Mouse (Mus musculus) intestine, embryonic 14.5 days (tissue): ENCODE results near the gene Jmjd7. TPM values are rescaled to one million over a fixed set of nuclear protein-coding genes. Genes with fewer than 3 reads are reported as not detected.

Source experiments
- ATAC-seq: fragments of 200-750 bp; cut with Nextera tagmentation; replicated peaks from 2 replicates; pipeline ENCODE4 v1.8.0; 2017; ENCODE audit warnings: low read depth, moderate number of reproducible peaks, moderate TSS enrichment, moderate library complexity; ENCODE audit not compliant: low FRiP score, low TSS enrichment
- DNase-seq: peaks from one replicate; pipeline ENCODE4 v3.0.0-alpha.2; 2018; ENCODE audit warnings: low spot score
- H3K27ac ChIP-seq: fragments of 300-500 bp; sonication (generic); 2 replicates; pipeline ENCODE4 v1.5.1; 2014; ENCODE audit warnings: low read depth, mild to moderate bottlenecking, control low read depth
- H3K27me3 ChIP-seq: fragments of 300-500 bp; sonication (generic); replicated peaks from 2 replicates; pipeline ENCODE4 v1.6.1; 2014; ENCODE audit warnings: low read length, control low read depth; ENCODE audit not compliant: control insufficient read depth, insufficient read depth
- H3K36me3 ChIP-seq: fragments of 300-500 bp; sonication (generic); 2 replicates; pipeline ENCODE4 v1.6.1; 2014; ENCODE audit warnings: low read length, control low read depth; ENCODE audit not compliant: control insufficient read depth, insufficient read depth
- H3K4me1 ChIP-seq: fragments of 300-500 bp; sonication (generic); replicated peaks from 2 replicates; pipeline ENCODE4 v1.6.1; 2014; ENCODE audit warnings: low read length, control low read depth, mixed read lengths; ENCODE audit not compliant: control insufficient read depth, insufficient read depth
- H3K4me2 ChIP-seq: fragments of 300-500 bp; sonication (generic); 2 replicates; pipeline ENCODE4 v1.6.1; 2014; ENCODE audit warnings: low read length
- H3K4me3 ChIP-seq: fragments of 300-500 bp; sonication (generic); 2 replicates; pipeline ENCODE4 v1.5.1; 2014; ENCODE audit warnings: low read depth, low read length, control low read depth, mixed read lengths
- H3K9ac ChIP-seq: fragments of 300-500 bp; sonication (generic); 2 replicates; pipeline ENCODE4 v1.6.1; 2014; ENCODE audit warnings: mild to moderate bottlenecking, low read length
- H3K9me3 ChIP-seq: fragments of 300-500 bp; sonication (generic); 2 replicates; pipeline ENCODE4 v1.6.1; 2016; ENCODE audit warnings: low read length, control low read depth; ENCODE audit not compliant: control insufficient read depth
- WGBS: fragments of 180-500 bp; shearing (Covaris S2); extraction: QIAGEN DNeasy Blood & Tissue Kit; methylation state at CpG from one replicate; pipeline ENCODE4 v1.1.7; 2014; 5-methylcytosine and 5-hydroxymethylcytosine counted together
- polyA plus RNA-seq: library from polyadenylated mRNA; unstranded; fragments of >200 nt; fragmentation: Nextera tagmentation; extraction: Ambion mirVana; gene quantifications from 2 replicates; pipeline ENCODE4 v1.2.1, GENCODE M21; 2014

Jmjd7 gene
- polyA plus RNA-seq, 1 experiment from 2014 or later: 18.9 TPM

GRCm38 (mm10) chr2:119992349-119992748 lies 34.9 kb upstream of the Jmjd7 start:
- WGBS: 91% methylated on average over 2 of the region's 2 CpGs
- Histone ChIP-seq H3K4me3 (no peak overlapping the region), H3K4me2 (no peak overlapping the region), H3K27ac (no peak overlapping the region), H3K9ac (no peak overlapping the region), H3K9me3 (no peaks in the 10 kb centered on the region), H3K36me3 (no peaks in the 10 kb centered on the region), H3K4me1 (peaks cover 3% of the 10 kb centered on the region; the same call in 1 of the 2 replicates), H3K27me3 (no peaks in the 10 kb centered on the region)
- DNase-seq (no peak), ATAC-seq (no peak)

GRCm38 (mm10) chr2:119993515-119993914 lies 33.8 kb upstream of the Jmjd7 start:
- H3K36me3 ChIP-seq: no peaks in the 10 kb centered on the region
- no peak for DNase-seq
- H3K4me3 ChIP-seq: no peak overlapping the region
- H3K27ac ChIP-seq: no peak overlapping the region
- H3K4me1 ChIP-seq: peaks cover 3% of the 10 kb centered on the region; the same call in 1 of the 2 replicates
- WGBS: 58% methylated on average over 2 of the region's 2 CpGs
- H3K4me2 ChIP-seq: no peak overlapping the region
- no peak for ATAC-seq
- H3K27me3 ChIP-seq: no peaks in the 10 kb centered on the region
- no peak overlapping the region for H3K9ac ChIP-seq
- H3K9me3 ChIP-seq: no peaks in the 10 kb centered on the region

DNA sequence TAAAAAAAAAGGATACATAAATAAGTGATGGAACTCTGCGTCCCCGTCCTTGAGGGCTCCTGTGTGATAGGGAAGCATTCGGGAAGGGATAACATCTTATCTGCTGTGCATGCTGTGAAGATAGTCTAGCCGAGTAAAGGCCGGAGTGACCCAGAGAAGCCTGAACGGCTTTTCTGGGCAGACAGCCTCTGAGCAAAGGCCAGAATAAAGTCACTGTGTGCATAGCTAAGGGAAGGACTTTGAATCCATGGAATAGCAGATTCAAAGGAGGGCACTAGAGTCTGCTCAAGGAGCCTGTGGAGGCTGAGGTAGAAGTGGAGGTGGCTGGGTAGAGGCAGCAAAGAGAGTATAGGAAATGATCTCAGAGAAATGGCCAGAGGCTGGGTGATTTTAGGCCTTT lies 32.4 kb upstream of the Jmjd7 start:
- H3K9ac ChIP-seq: no peak overlapping the region
- H3K27ac ChIP-seq: peak overlapping the region; percentile 64; the same call in 1 of the 2 replicates
- 85% methylated on average over 6 of the region's 6 CpGs for WGBS
- H3K27me3 ChIP-seq: no peaks in the 10 kb centered on the region
- ATAC-seq (no peak), DNase-seq (no peak)
- no peak overlapping the region for H3K4me3 ChIP-seq
- no peak overlapping the region for H3K4me2 ChIP-seq
- peaks cover 6% of the 10 kb centered on the region; the same call in 1 of the 2 replicates for H3K36me3 ChIP-seq
- H3K4me1 ChIP-seq: peaks cover 3% of the 10 kb centered on the region; the same call in 1 of the 2 replicates
- no peaks in the 10 kb centered on the region for H3K9me3 ChIP-seq

- no peak for DNase-seq
- no peak for ATAC-seq
Observed at GRCm38 (mm10) chr2:119995391-119996281, 31.6 kb upstream of the Jmjd7 start.

DNA sequence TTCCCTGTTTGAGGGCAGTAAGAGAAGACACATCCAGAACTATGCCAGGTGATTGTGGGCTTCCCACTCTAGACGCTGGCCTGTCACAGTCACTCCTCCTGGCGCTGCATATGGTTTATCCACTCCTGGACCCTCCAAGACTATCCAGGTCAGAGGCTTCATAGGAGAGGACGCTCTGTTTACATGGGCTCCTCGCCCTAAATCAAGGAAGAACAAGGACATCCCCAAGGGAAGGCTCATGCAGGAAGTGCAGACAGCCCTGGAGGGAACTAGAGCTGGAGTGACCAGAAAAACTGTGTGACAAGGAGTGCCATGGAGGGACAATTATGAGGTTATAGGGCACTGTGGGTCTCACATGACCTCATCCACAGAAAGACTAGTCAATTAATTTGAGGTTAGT lies 29.9 kb upstream of the Jmjd7 start:
- no peak for DNase-seq
- Histone ChIP-seq H3K9ac (no peak overlapping the region), H3K4me3 (no peak overlapping the region), H3K4me2 (no peak overlapping the region), H3K27me3 (no peaks in the 10 kb centered on the region), H3K27ac (no peak overlapping the region), H3K4me1 (peaks cover 3% of the 10 kb centered on the region; the same call in 1 of the 2 replicates), H3K9me3 (no peaks in the 10 kb centered on the region), H3K36me3 (peaks cover 6% of the 10 kb centered on the region; the same call in 1 of the 2 replicates)
- WGBS: 67% methylated on average over 4 of the region's 4 CpGs
- no peak for ATAC-seq

More at GRCm38 (mm10) chr2:119995391-119996281, 31.6 kb upstream of the Jmjd7 start:
- H3K4me1 ChIP-seq: peaks cover 3% of the 10 kb centered on the region; the same call in 1 of the 2 replicates
- H3K9ac ChIP-seq: no peak overlapping the region
- H3K27ac ChIP-seq: peak overlapping the region; percentile 64
- no peaks in the 10 kb centered on the region for H3K9me3 ChIP-seq
- 42% methylated on average over 9 of the region's 9 CpGs for WGBS
- peaks cover 6% of the 10 kb centered on the region; the same call in 1 of the 2 replicates for H3K36me3 ChIP-seq
- no peak overlapping the region for H3K4me2 ChIP-seq
- H3K4me3 ChIP-seq: no peak overlapping the region
- H3K27me3 ChIP-seq: no peaks in the 10 kb centered on the region

- Histone ChIP-seq H3K36me3 (peaks cover 6% of the 10 kb centered on the region; the same call in 1 of the 2 replicates), H3K9me3 (no peaks in the 10 kb centered on the region)
Observed at GRCm38 (mm10) chr2:119999731-120000130, 27.6 kb upstream of the Jmjd7 start.

GRCm38 (mm10) chr2:120000882-120001584 lies 26.2 kb upstream of the Jmjd7 start:
- Histone ChIP-seq H3K4me3 (no peak overlapping the region), H3K27me3 (no peaks in the 10 kb centered on the region), H3K9ac (no peak overlapping the region), H3K27ac (no peak overlapping the region), H3K9me3 (no peaks in the 10 kb centered on the region), H3K36me3 (peaks cover 6% of the 10 kb centered on the region; the same call in 1 of the 2 replicates), H3K4me1 (0 out of 2 replicates have a peak, but pooled peaks cover 3% of the 10 kb centered on the region), H3K4me2 (no peak overlapping the region)
- WGBS: 52% methylated on average over 3 of the region's 3 CpGs
- DNase-seq (no peak), ATAC-seq (no peak)

More at GRCm38 (mm10) chr2:119999731-120000130, 27.6 kb upstream of the Jmjd7 start:
- 92% methylated on average over 2 of the region's 2 CpGs for WGBS
- no peak overlapping the region for H3K4me2 ChIP-seq
- no peaks in the 10 kb centered on the region for H3K27me3 ChIP-seq
- H3K4me1 ChIP-seq: peaks cover 3% of the 10 kb centered on the region; the same call in 1 of the 2 replicates
- no peak overlapping the region for H3K9ac ChIP-seq
- no peak overlapping the region for H3K27ac ChIP-seq
- H3K4me3 ChIP-seq: no peak overlapping the region
- ATAC-seq (no peak), DNase-seq (no peak)

- DNase-seq (no peak), ATAC-seq (no peak)
- H3K27me3 ChIP-seq: no peaks in the 10 kb centered on the region
- H3K4me3 ChIP-seq: no peak overlapping the region
- H3K9me3 ChIP-seq: no peaks in the 10 kb centered on the region
- no peak overlapping the region for H3K27ac ChIP-seq
- peaks cover 6% of the 10 kb centered on the region; the same call in 1 of the 2 replicates for H3K36me3 ChIP-seq
- H3K4me2 ChIP-seq: no peak overlapping the region
- WGBS: 73% methylated on average over 4 of the region's 4 CpGs
- H3K4me1 ChIP-seq: no peaks in the 10 kb centered on the region
- no peak overlapping the region for H3K9ac ChIP-seq
Observed at GRCm38 (mm10) chr2:120001956-120002355, 25.3 kb upstream of the Jmjd7 start.
